Mouse (Mus musculus) adrenal gland, postnatal 25 days (tissue): ENCODE measurements around the gene Smok2a. TPM values are rescaled to one million over a fixed set of nuclear protein-coding genes. Genes with fewer than 3 reads are reported as not detected.
"Not testable (repeated sequence)": the region's sequence is repeated elsewhere in the genome, so short reads cannot be mapped to it uniquely, and the experiment has no call there.

Source experiments
- DNase-seq: peaks from one replicate; pipeline ENCODE4 v3.0.0; 2021; ENCODE audit warnings: mixed read lengths
- long read RNA-seq: library from polyadenylated mRNA; stranded (forward); transcript quantifications from one replicate; pipeline ENCODE4 v2.0.0, GENCODE M21; 2021
- total RNA-seq: library from RNA; stranded (reverse); gene quantifications from 2 replicates; pipeline ENCODE4 v1.2.3, GENCODE M21; 2021

Gene Smok2a
- not detected in 2 replicates for total RNA-seq
- long read RNA-seq: 0 reads

GRCm38 (mm10) chr17:13220888-13221287 is at the start of gene Smok2a:
TSS of gene Smok2a (plus strand) at chr17:13221188.
- DNase-seq: no peak

GRCm38 (mm10) chr17:13173578-13173977 is 47.4 kb upstream of the Smok2a start:
- DNase-seq: not testable (repeated sequence)

- DNase-seq: not testable (repeated sequence)
Observed at GRCm38 (mm10) chr17:13174029-13174428, 47.0 kb upstream of the Smok2a start.

GRCm38 (mm10) chr17:13175609-13176008 is 45.4 kb upstream of the Smok2a start:
- DNase-seq: not testable (repeated sequence)

GRCm38 (mm10) chr17:13177796-13178195 is 43.2 kb upstream of the Smok2a start:
- DNase-seq: not testable (repeated sequence)

GRCm38 (mm10) chr17:13179021-13179420 is 42.0 kb upstream of the Smok2a start:
- not testable (repeated sequence) for DNase-seq

GRCm38 (mm10) chr17:13180491-13180890 is 40.5 kb upstream of the Smok2a start:
- DNase-seq: not testable (repeated sequence)

GRCm38 (mm10) chr17:13182712-13183111 is 38.3 kb upstream of the Smok2a start:
- DNase-seq: not testable (repeated sequence)

GRCm38 (mm10) chr17:13184514-13184913 is 36.5 kb upstream of the Smok2a start:
- DNase-seq: not testable (repeated sequence)

GRCm38 (mm10) chr17:13186541-13186940 is 34.4 kb upstream of the Smok2a start:
- not testable (repeated sequence) for DNase-seq

GRCm38 (mm10) chr17:13187621-13188020 is 33.4 kb upstream of the Smok2a start:
- DNase-seq: not testable (repeated sequence)

GRCm38 (mm10) chr17:13188846-13189245 is 32.1 kb upstream of the Smok2a start:
- not testable (repeated sequence) for DNase-seq

- not testable (repeated sequence) for DNase-seq
Observed at GRCm38 (mm10) chr17:13190836-13191583, 30.0 kb upstream of the Smok2a start.

- DNase-seq: not testable (repeated sequence)
Observed at GRCm38 (mm10) chr17:13196486-13196885, 24.5 kb upstream of the Smok2a start.

GRCm38 (mm10) chr17:13198812-13199211 is 22.2 kb upstream of the Smok2a start:
- not testable (repeated sequence) for DNase-seq

GRCm38 (mm10) chr17:13199880-13200409 is 21.0 kb upstream of the Smok2a start:
- DNase-seq: not testable (repeated sequence)

GRCm38 (mm10) chr17:13201551-13201950 is 19.4 kb upstream of the Smok2a start:
- DNase-seq: not testable (repeated sequence)

GRCm38 (mm10) chr17:13202453-13203107 is 18.4 kb upstream of the Smok2a start:
- not testable (repeated sequence) for DNase-seq

- not testable (repeated sequence) for DNase-seq
Observed at GRCm38 (mm10) chr17:13205247-13205646, 15.7 kb upstream of the Smok2a start.

- no peak for DNase-seq
Observed at GRCm38 (mm10) chr17:13206491-13206890, 14.5 kb upstream of the Smok2a start.

GRCm38 (mm10) chr17:13208460-13208859 is 12.5 kb upstream of the Smok2a start:
- DNase-seq: not testable (repeated sequence)

GRCm38 (mm10) chr17:13212136-13212850 is 8.7 kb upstream of the Smok2a start:
- no peak for DNase-seq
